Mouse (Mus musculus): ENCODE data around the gene B230118H07Rik. TPM values are rescaled to one million over a fixed set of nuclear protein-coding genes. Genes with fewer than 3 reads are reported as not detected.

Gene B230118H07Rik
- total RNA-seq, 2 experiments from 2014 or later = 26.3 to 29.4 TPM

DNA sequence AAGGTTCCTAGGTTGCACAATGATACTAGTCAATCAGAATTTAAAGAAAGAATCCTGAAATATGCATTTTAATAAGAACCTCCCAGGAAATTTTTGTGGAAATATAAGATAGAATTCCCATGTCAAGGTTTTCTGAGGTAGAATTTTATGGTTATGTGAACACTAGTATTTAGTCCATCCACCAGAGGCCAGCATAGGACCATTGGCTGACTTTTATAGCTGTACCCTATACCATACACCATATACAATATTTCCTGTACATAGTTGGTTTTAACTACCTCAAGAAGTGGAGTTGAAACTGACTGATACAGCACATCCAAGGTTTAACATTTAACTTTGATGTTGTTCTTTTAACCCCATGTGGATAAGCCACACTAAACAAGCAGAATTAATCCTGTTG, 52.1 kb downstream of the B230118H07Rik start:
- intact Hi-C loops (cut with DNase I) = loop anchor here (2.0 kb wide), 1 partner anchor 56 kb away; no protein-coding TSS in a partner anchor
- DNase-seq (ENCODE audit: low spot score in 2 of 2) = no peak

DNA sequence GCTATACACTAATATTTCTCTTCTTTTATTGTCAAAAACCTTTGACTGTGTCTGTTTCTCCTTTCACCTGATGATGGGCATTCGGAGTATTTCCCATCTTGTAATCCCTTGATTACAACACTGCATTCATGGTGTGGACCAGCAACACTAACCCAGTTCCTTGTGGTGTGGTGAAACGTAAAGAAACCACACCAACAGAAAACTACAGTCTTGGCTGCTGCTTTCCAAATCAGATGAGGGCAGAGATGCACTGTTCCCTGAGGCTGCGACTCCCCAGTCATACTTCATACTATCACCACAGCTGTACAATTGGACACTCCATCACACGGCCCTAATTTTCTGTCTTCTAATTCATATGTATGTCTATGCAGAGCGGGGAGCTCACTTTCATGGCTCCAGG, 54.7 kb downstream of the B230118H07Rik start:
- no peak for DNase-seq (ENCODE audit: low spot score in 2 of 2)
- intact Hi-C loops (cut with DNase I) = no loop called here

GRCm38 (mm10) chr2:101592886-101593285, 56.4 kb downstream of the B230118H07Rik start:
- DNase-seq (ENCODE audit: low spot score in 2 of 2) = no peak
- intact Hi-C loops (cut with DNase I) = no loop called here

GRCm38 (mm10) chr2:101592023-101592841, 57.1 kb downstream of the B230118H07Rik start:
- no peak for DNase-seq (ENCODE audit: low spot score in 2 of 2)
- intact Hi-C loops (cut with DNase I) = no loop called here

DNA sequence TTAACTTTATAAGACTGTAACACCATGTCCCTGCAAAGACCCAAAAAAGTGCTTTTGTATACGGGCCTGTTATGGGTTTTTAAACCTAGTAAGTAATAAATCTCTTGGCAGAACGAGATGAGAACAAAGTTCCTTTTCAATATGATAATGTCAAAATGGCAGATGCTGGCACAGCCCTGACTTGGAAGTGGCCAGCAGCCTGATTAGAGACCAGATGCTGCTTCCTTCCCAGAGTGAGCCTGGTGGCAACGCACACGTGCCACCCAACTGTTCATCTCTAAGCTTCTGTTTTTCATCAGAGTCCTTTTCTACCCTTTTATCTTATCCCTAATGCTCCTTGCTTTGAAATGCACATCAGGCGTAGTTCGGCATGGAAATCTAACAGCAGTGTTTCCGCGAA, 58.0 kb downstream of the B230118H07Rik start:
- intact Hi-C loops (cut with DNase I) = no loop called here

DNA sequence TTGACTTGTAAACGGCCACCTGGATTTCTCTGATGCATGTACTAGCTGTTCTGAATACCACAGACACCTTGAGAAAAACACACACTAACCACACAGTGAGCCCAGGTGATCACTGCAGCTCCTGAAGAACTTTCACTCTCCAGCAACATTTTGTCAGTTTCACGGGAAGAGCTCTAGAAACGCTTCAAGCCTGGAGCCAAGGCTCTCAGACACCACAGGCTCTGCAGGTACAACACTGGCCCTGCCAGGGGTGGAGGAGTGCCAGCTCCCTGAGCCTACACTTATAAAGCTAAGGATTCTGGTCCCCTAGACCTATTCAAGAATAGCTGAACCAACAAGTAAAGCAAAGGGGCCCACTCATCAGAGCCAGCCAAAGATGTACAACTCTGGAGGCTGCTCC, 67.9 kb downstream of the B230118H07Rik start:
- intact Hi-C loops (cut with DNase I) = no loop called here
- no peak for DNase-seq (ENCODE audit: low spot score in 2 of 2)

More for the DNA sequence above, 58.0 kb downstream of the B230118H07Rik start:
- no peak for DNase-seq (ENCODE audit: low spot score in 2 of 2)

DNA sequence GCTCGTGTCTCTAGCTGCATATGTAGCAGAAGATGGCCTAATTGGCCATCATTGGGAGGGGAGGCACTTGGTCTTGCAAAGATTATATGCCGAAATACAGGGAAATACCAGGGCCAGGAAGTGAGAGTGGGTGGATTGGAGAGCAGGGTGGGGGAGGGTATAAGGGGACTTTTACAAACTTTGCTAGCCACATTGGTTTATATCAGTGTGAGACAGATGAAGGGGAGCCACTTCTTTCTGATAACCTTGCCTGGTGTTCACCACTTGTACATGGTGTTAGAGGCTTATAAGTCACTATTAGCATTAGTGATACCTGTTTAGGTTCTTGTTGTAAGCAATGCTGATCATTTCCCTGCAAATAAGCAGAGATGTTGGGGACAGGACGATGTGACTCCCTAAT, 68.4 kb downstream of the B230118H07Rik start:
- intact Hi-C loops (cut with DNase I) = no loop called here
- DNase-seq (ENCODE audit: low spot score in 2 of 2) = no peak

DNA sequence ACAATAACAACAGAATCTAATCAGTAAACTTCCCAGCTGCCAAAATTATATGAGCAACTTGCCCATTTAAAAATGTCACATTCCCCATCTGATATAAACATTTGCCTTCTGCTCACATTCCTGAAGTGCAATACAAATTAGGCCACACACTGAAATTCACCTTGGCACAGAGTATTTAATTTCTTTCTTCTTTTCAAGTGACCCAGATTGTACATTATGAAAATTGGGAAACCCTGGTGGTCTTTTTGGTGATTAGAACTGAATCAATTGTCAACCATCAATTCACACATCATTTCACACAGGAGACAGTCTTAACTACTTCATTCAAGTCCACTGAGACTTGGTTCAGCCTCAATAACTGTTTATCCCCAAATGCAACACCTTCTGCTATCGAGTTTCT, 68.9 kb downstream of the B230118H07Rik start:
- intact Hi-C loops (cut with DNase I) = no loop called here

GRCm38 (mm10) chr2:101580027-101580426, 69.3 kb downstream of the B230118H07Rik start:
- DNase-seq (ENCODE audit: low spot score in 2 of 2) = no peak
- intact Hi-C loops (cut with DNase I) = no loop called here

More for the DNA sequence above, 68.9 kb downstream of the B230118H07Rik start:
- DNase-seq (ENCODE audit: low spot score in 2 of 2) = no peak

GRCm38 (mm10) chr2:101577243-101577642, 72.1 kb downstream of the B230118H07Rik start:
- DNase-seq (ENCODE audit: low spot score in 2 of 2) = no peak
- intact Hi-C loops (cut with DNase I) = no loop called here

DNA sequence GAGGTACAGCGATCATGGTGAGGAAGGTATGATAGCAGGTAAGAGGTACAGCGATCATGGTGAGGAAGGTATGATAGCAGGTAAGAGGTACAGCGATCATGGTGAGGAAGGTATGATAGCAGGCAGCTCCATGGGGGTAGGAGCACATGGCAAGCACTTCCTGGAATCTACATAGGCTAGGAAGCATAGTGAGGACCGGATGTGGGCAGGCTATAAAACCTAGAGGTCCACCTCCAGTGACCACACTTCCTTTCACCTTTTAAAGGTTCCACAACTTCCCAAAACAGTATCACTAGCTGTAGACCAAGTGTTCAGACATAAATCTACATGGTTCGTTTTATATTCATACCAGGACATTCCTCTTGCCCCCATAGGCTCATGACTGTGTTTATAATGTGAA, 80.1 kb downstream of the B230118H07Rik start:
- no peak for DNase-seq (ENCODE audit: low spot score in 2 of 2)
- intact Hi-C loops (cut with DNase I) = no loop called here

DNA sequence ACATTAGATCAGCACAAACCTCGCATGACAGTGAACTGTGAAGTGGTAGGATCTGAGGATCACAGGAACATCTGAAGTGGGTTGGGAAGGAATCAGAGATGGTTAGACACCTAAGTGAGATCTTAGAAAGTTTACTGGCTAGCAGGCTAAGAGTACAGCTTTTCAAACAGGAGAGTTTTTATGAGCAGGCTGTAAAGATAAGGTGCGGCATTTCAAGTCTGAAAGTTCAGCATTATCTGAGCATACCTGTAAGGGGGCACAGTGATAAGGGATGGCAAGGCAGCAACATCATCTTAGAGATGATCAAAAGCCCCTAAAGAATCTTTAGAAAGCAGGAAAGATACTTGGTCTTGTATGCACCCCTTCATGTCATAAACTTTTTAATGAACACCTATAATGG, 81.8 kb downstream of the B230118H07Rik start:
- intact Hi-C loops (cut with DNase I) = no loop called here

GRCm38 (mm10) chr2:101563776-101564175, 85.6 kb downstream of the B230118H07Rik start:
- intact Hi-C loops (cut with DNase I) = no loop called here
- no peak for DNase-seq (ENCODE audit: low spot score in 2 of 2)

More for the DNA sequence above, 81.8 kb downstream of the B230118H07Rik start:
- DNase-seq (ENCODE audit: low spot score in 2 of 2) = no peak

DNA sequence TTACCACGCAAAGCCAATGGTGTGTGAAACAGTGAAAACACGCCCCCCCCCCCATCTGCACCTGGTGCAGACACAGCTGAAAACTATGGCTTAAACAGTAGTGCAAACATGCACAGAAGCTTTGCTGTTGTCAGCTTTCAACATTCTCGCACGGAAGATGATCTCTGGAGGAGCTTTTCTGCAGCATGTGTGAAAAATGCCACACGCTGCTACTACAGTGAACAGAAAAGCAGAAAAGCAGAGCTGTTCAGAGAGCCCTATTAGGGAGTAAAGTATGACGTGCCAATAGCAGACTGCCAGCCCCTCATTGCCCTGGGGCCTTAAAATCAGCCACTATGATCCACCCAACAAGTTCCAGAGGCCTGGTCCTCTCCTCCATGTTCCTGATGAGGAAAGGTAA, 86.1 kb downstream of the B230118H07Rik start:
- DNase-seq (ENCODE audit: low spot score in 2 of 2) = no peak
- intact Hi-C loops (cut with DNase I) = no loop called here

GRCm38 (mm10) chr2:101559431-101559830, 89.9 kb downstream of the B230118H07Rik start:
- intact Hi-C loops (cut with DNase I) = no loop called here
- DNase-seq (ENCODE audit: low spot score in 2 of 2) = no peak

GRCm38 (mm10) chr2:101555886-101556285, 93.4 kb downstream of the B230118H07Rik start:
- intact Hi-C loops (cut with DNase I) = no loop called here
- no peak for DNase-seq (ENCODE audit: low spot score in 2 of 2)

DNA sequence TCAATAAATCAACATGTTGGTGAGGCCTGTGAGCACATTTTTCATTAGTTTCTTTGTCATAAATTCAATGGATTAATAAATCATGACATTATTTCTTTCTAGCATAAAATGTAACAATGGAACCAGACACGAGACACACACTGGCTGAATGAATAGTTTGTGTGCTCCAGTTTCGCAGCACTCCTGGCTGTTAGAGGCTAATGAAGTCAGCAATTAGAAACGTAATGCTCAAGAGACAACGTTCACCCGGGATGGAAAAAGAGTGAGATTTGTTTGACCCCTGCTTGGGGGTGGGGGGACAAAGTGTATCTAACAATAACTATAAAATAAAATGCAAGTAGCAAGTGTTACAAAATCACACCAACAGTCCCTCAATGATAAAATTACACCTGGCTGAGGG, 95.5 kb downstream of the B230118H07Rik start:
- intact Hi-C loops (cut with DNase I) = no loop called here
- no peak for DNase-seq (ENCODE audit: low spot score in 2 of 2)

DNA sequence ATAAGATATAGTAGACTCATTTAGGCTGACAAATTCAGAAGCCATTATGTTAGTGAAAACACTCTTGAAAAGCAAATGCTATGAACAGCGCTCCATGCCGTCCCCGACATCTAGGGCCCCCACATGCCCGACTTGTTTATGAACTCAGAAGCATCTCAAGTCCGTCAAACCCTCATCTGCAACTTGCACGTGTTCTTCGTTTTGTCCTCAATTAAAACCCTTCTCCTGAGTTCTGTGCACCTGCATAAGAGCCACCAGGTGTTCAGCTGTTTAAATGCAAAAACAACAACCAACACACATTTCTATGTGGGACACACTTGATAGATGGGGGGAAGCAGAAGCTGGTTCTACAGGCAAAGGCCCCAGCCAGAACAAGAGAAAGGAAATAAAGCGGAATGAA, 97.0 kb downstream of the B230118H07Rik start:
- intact Hi-C loops (cut with DNase I) = no loop called here
- DNase-seq (ENCODE audit: low spot score in 2 of 2) = no peak

DNA sequence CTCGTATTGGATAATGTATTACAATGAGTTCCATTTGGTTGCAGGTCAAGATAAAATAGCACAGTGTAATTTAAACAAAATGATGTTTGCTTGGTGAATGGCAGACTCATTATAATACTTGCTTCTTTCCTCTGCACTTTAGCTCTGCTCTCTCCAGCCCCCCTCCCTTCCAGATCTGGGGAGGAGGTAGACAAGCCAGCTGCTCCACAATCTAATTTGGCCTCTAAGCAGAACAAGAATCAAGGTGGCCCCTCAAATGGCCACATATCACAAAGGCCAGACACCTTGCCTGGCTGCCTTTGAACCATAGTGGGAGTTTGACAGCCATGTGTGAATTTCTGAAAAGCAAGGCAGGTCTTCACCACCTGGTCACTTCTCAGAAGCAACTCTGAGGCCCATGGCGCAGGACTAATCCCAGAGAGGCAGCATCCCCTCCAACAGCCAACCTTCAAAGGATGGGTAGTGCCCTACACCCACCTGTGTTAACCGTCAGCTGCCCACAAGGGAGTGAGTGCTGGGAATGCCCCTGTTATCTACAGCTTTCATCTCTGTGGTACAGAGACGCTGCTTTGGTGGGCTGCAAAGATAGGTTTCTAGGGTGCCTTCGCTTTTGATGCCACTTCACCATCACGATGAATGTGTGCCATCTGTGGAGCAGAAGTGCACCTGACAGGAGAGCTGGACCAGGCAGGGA, 98.2 kb downstream of the B230118H07Rik start:
- DNase-seq (ENCODE audit: low spot score in 2 of 2) = no peak
- intact Hi-C loops (cut with DNase I) = no loop called here

DNA sequence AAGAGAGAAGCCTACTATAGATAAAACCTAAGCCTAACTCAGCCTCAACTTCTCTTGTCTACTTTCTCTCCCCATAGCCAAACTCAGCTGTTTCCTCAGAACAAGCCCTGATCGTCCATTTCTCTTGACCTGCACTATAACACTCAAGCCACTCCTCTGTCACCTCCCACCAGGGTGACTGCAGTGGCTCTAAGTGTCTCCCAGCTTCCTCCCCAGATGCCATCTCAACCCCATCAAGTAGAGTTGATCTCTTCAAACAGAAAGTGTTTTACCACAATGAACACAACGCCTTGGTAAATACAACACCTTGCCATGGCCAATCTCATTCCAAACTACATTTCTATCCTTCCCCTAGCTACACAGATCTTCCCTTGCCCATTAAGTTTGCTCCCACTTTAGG, 99.2 kb downstream of the B230118H07Rik start:
- intact Hi-C loops (cut with DNase I) = no loop called here
- DNase-seq (ENCODE audit: low spot score in 2 of 2) = no peak

GRCm38 (mm10) chr2:101548866-101549265, 100.5 kb downstream of the B230118H07Rik start:
- DNase-seq (ENCODE audit: low spot score in 2 of 2) = no peak
- intact Hi-C loops (cut with DNase I) = no loop called here
